Mouse (Mus musculus) small intestine, adult 2 months (tissue): Measurements from ENCODE around the gene Gm5148.

Experiments
- CTCF ChIP-seq: fragments of 200-500 bp; IDR thresholded peaks from 2 replicates; pipeline ENCODE4 v1.5.1; 2012; ENCODE audit warnings: low read depth, mild to moderate bottlenecking, control low read depth, inconsistent platforms, low read length, moderate library complexity, mixed read lengths; ENCODE audit not compliant: insufficient replicate concordance, insufficient read length; ENCODE audit errors: extremely low read depth
- POLR2A ChIP-seq: fragments of 200-500 bp; IDR thresholded peaks from 2 replicates; pipeline ENCODE4 v1.6.1; 2012; ENCODE audit warnings: low read depth, mild to moderate bottlenecking, control low read depth, inconsistent platforms, low read length, moderate library complexity

DNA sequence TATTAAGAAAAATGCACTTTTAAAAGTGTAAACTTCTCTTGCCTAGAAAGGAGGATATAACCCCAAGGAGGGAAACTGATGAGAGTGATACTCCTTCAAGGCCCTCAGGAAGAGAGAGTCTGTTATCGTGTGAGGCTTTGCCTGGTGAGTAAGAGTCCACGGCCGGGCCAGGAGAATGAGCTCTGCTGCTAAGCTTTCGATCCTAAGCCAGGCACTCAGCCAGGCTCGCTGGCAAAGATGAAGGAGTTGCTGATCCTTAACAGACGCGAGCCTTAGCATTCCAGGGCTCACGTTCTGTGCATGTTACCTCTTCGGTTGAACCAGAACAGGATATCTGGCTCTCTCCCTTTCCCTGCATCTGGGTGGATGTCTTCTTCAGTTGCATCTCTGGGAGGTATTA, 11.8 kb downstream of the Gm5148 start:
- TF ChIP-seq CTCF (no peak), POLR2A (no peak)
